Mouse (Mus musculus): Measurements from ENCODE around the gene Sugp2. TPM values are rescaled to one million over a fixed set of nuclear protein-coding genes. Genes with fewer than 3 reads are reported as not detected.

Gene Sugp2
- total RNA-seq, 2 experiments from 2014 or later: 116 to 117 TPM

GRCm38 (mm10) chr8:70219107-70219684, 14.8 kb upstream of the Sugp2 start:
- DNase-seq (ENCODE audit: low spot score in 2 of 2): peak in 1 of 2 experiments; percentile 57
- intact Hi-C loops (cut with DNase I): no loop called here

GRCm38 (mm10) chr8:70220236-70220840, 13.7 kb upstream of the Sugp2 start:
- no peak for DNase-seq (ENCODE audit: low spot score in 2 of 2)
- intact Hi-C loops (cut with DNase I): loop anchor here (5.0 kb wide), 1 partner anchor 133 kb away; no protein-coding TSS in a partner anchor

- intact Hi-C loops (cut with DNase I): loop anchor here (5.0 kb wide), 1 partner anchor 134 kb away; no protein-coding TSS in a partner anchor
- DNase-seq (ENCODE audit: low spot score in 2 of 2): no peak
Measured at GRCm38 (mm10) chr8:70220911-70221310, 13.1 kb upstream of the Sugp2 start.

GRCm38 (mm10) chr8:70222041-70222440, 12.0 kb upstream of the Sugp2 start:
- intact Hi-C loops (cut with DNase I): loop anchor here (5.0 kb wide), 1 partner anchor 135 kb away; no protein-coding TSS in a partner anchor
- no peak for DNase-seq (ENCODE audit: low spot score in 2 of 2)

- intact Hi-C loops (cut with DNase I): loop anchor here (5.0 kb wide), 1 partner anchor 136 kb away; no protein-coding TSS in a partner anchor
- DNase-seq (ENCODE audit: low spot score in 2 of 2): peak in 1 of 2 experiments; percentile 43
Measured at GRCm38 (mm10) chr8:70223341-70223740, 10.7 kb upstream of the Sugp2 start.

GRCm38 (mm10) chr8:70227997-70228396, 6.0 kb upstream of the Sugp2 start:
- DNase-seq (ENCODE audit: low spot score in 2 of 2): no peak
- intact Hi-C loops (cut with DNase I): no loop called here

GRCm38 (mm10) chr8:70230837-70231236, 3.2 kb upstream of the Sugp2 start:
- DNase-seq (ENCODE audit: low spot score in 2 of 2): no peak
- intact Hi-C loops (cut with DNase I): no loop called here

- intact Hi-C loops (cut with DNase I): no loop called here
Measured at GRCm38 (mm10) chr8:70233606-70234005, 420 bp upstream of the Sugp2 start.

GRCm38 (mm10) chr8:70234781-70235128, 729 bp downstream of the Sugp2 start:
- DNase-seq (ENCODE audit: low spot score in 2 of 2): no peak
- intact Hi-C loops (cut with DNase I): no loop called here

More at GRCm38 (mm10) chr8:70233606-70234005, 420 bp upstream of the Sugp2 start:
- peak in 1 of 2 experiments; percentile 21 for DNase-seq (ENCODE audit: low spot score in 2 of 2)

- intact Hi-C loops (cut with DNase I): no loop called here
Measured at GRCm38 (mm10) chr8:70237842-70238241, 3.8 kb downstream of the Sugp2 start.

GRCm38 (mm10) chr8:70240642-70241041, 6.6 kb downstream of the Sugp2 start:
- intact Hi-C loops (cut with DNase I): no loop called here
- no peak for DNase-seq (ENCODE audit: low spot score in 2 of 2)

More at GRCm38 (mm10) chr8:70237842-70238241, 3.8 kb downstream of the Sugp2 start:
- DNase-seq (ENCODE audit: low spot score in 2 of 2): no peak

GRCm38 (mm10) chr8:70246622-70247021, 12.6 kb downstream of the Sugp2 start:
- intact Hi-C loops (cut with DNase I): no loop called here
- DNase-seq (ENCODE audit: low spot score in 2 of 2): no peak

GRCm38 (mm10) chr8:70247841-70248240, 13.8 kb downstream of the Sugp2 start:
- intact Hi-C loops (cut with DNase I): no loop called here
- DNase-seq (ENCODE audit: low spot score in 2 of 2): no peak

- DNase-seq (ENCODE audit: low spot score in 2 of 2): no peak
- intact Hi-C loops (cut with DNase I): no loop called here
Measured at GRCm38 (mm10) chr8:70254628-70255027, 20.6 kb downstream of the Sugp2 start.

- intact Hi-C loops (cut with DNase I): no loop called here
- DNase-seq (ENCODE audit: low spot score in 2 of 2): no peak
Measured at GRCm38 (mm10) chr8:70257456-70257855, 23.4 kb downstream of the Sugp2 start.

GRCm38 (mm10) chr8:70258600-70258999, 24.6 kb downstream of the Sugp2 start:
- no peak for DNase-seq (ENCODE audit: low spot score in 2 of 2)
- intact Hi-C loops (cut with DNase I): no loop called here

- intact Hi-C loops (cut with DNase I): no loop called here
Measured at GRCm38 (mm10) chr8:70259043-70259442, 25.0 kb downstream of the Sugp2 start.

GRCm38 (mm10) chr8:70267674-70268073, 33.6 kb downstream of the Sugp2 start:
- intact Hi-C loops (cut with DNase I): no loop called here
- no peak for DNase-seq (ENCODE audit: low spot score in 2 of 2)

More at GRCm38 (mm10) chr8:70259043-70259442, 25.0 kb downstream of the Sugp2 start:
- DNase-seq (ENCODE audit: low spot score in 2 of 2): no peak

GRCm38 (mm10) chr8:70268311-70268710, 34.3 kb downstream of the Sugp2 start:
- DNase-seq (ENCODE audit: low spot score in 2 of 2): no peak
- intact Hi-C loops (cut with DNase I): no loop called here

- intact Hi-C loops (cut with DNase I): no loop called here
- DNase-seq (ENCODE audit: low spot score in 2 of 2): peak; percentile 50 to 75
Measured at GRCm38 (mm10) chr8:70268799-70269565, 35.0 kb downstream of the Sugp2 start.
